Mouse (Mus musculus): ENCODE measurements at regions not wholly inside any gene's neighbourhood (a gene's known extent, or its start where the extent isn't known, plus 50 kb on each side); places are given as distances from the start of the nearest gene placed in this dataset.

GRCm38 (mm10) chr2:178997921-178998320 is 444.3 kb upstream of the Cdh4 start:
- no peak for DNase-seq (ENCODE audit: low spot score)

- DNase-seq (ENCODE audit: low spot score): no peak
Observed at GRCm38 (mm10) chr2:179000448-179001081, 441.7 kb upstream of the Cdh4 start.

GRCm38 (mm10) chr2:179007766-179008165 is 434.5 kb upstream of the Cdh4 start:
- no peak for DNase-seq (ENCODE audit: low spot score)

GRCm38 (mm10) chr2:179013891-179014593 is 428.2 kb upstream of the Cdh4 start:
- no peak for DNase-seq (ENCODE audit: low spot score)

GRCm38 (mm10) chr2:179022675-179023194 is 419.5 kb upstream of the Cdh4 start:
- DNase-seq (ENCODE audit: low spot score): no peak

- DNase-seq (ENCODE audit: low spot score): no peak
Observed at GRCm38 (mm10) chr2:179024225-179024624, 418.0 kb upstream of the Cdh4 start.

- DNase-seq (ENCODE audit: low spot score): no peak
Observed at GRCm38 (mm10) chr2:179033171-179033570, 409.1 kb upstream of the Cdh4 start.

- DNase-seq (ENCODE audit: low spot score): no peak
Observed at GRCm38 (mm10) chr2:179035446-179035845, 406.8 kb upstream of the Cdh4 start.

GRCm38 (mm10) chr2:179039697-179040096 is 402.5 kb upstream of the Cdh4 start:
- no peak for DNase-seq (ENCODE audit: low spot score)

GRCm38 (mm10) chr2:179043671-179044070 is 398.6 kb upstream of the Cdh4 start:
- DNase-seq (ENCODE audit: low spot score): no peak

GRCm38 (mm10) chr2:179045361-179045760 is 396.9 kb upstream of the Cdh4 start:
- no peak for DNase-seq (ENCODE audit: low spot score)

GRCm38 (mm10) chr2:179054441-179054840 is 387.8 kb upstream of the Cdh4 start:
- DNase-seq (ENCODE audit: low spot score): no peak

GRCm38 (mm10) chr2:179064616-179065015 is 377.6 kb upstream of the Cdh4 start:
- no peak for DNase-seq (ENCODE audit: low spot score)

- DNase-seq (ENCODE audit: low spot score): no peak
Observed at GRCm38 (mm10) chr2:179069520-179069919, 372.7 kb upstream of the Cdh4 start.

- DNase-seq (ENCODE audit: low spot score): no peak
Observed at GRCm38 (mm10) chr2:179070346-179070745, 371.9 kb upstream of the Cdh4 start.

- no peak for DNase-seq (ENCODE audit: low spot score)
Observed at GRCm38 (mm10) chr2:179080462-179081274, 361.6 kb upstream of the Cdh4 start.

- DNase-seq (ENCODE audit: low spot score): no peak
Observed at GRCm38 (mm10) chr2:179086915-179087314, 355.3 kb upstream of the Cdh4 start.

- no peak for DNase-seq (ENCODE audit: low spot score)
Observed at GRCm38 (mm10) chr2:179091480-179091879, 350.8 kb upstream of the Cdh4 start.

GRCm38 (mm10) chr2:179093996-179094395 is 348.2 kb upstream of the Cdh4 start:
- DNase-seq (ENCODE audit: low spot score): no peak

- DNase-seq (ENCODE audit: low spot score): no peak
Observed at GRCm38 (mm10) chr2:179095981-179096380, 346.2 kb upstream of the Cdh4 start.

- DNase-seq (ENCODE audit: low spot score): no peak
Observed at GRCm38 (mm10) chr2:179096861-179097260, 345.4 kb upstream of the Cdh4 start.

GRCm38 (mm10) chr2:179099783-179100182 is 342.4 kb upstream of the Cdh4 start:
- no peak for DNase-seq (ENCODE audit: low spot score)

- no peak for DNase-seq (ENCODE audit: low spot score)
Observed at GRCm38 (mm10) chr2:179103114-179103513, 339.1 kb upstream of the Cdh4 start.
